Mouse (Mus musculus): ENCODE measurements around the gene Gm48552.

DNA sequence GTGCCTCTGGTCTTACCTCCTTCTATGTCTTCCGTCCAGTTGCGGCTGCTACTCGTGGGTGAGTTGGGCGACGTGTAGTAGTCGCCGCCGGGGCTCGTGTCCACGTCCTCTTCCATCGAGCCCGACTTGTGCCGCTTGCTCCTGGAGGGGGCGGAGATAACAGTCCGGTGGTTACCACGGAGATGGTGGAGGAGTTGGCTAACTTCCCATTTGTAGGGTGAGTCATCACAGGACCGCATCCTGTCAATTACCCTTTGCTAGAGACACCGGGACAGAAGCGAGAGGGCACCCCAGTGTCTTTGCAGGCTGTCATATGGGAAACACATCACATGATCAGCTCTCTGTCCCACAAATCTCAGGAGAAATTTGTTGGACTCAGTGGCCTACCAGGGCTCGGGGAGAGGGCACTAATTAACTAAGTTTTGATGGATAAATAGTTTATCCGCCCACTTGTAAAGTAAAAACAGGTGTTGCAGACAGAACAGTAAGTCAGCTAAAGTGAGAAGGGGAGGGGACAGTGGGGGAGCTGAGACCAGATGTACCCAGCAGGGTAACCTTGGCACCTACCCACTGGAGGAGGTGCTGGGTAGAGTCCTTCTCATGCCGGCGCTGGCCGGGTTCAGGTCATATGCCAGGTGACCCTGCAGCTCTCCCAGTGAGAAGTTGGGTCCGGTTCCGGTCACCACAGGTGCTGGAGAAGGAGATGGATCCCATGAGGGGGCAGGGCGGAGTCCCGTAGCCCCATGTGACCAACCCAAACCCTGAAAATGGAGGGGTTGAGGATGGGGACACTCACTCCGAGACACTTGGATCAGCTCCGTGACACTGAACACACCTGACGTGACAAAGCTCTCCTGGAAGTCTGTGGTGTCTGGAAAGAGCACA, 19.0 kb downstream of the Gm48552 start:
- TF ChIP-seq E2F4 (IDR thresholded peaks at IDR 0.05; ENCODE audit: insufficient replicate concordance, low read depth, low read length), result no peak
- no peak for TF ChIP-seq CTCF (conservative IDR thresholded peaks at IDR 0.05 in 1 of 2, IDR thresholded peaks at IDR 0.05 in 1 of 2; ENCODE audit: low read depth in 2 of 2, low read length in 2 of 2)
- TF ChIP-seq ETS1 (conservative IDR thresholded peaks at IDR 0.05; ENCODE audit: low read depth, low read length), result no peak
- TF ChIP-seq ZMIZ1 (IDR thresholded peaks at IDR 0.05; ENCODE audit: low read depth, low read length), result no peak
- TF ChIP-seq RCOR1 (conservative IDR thresholded peaks at IDR 0.05; ENCODE audit: low read depth, low read length), result no peak
- no peak for TF ChIP-seq POLR2A (IDR thresholded peaks at IDR 0.05; ENCODE audit: low read depth, low read length)
- TF ChIP-seq JUN (IDR thresholded peaks at IDR 0.05; ENCODE audit: insufficient read depth, low read depth, low read length), result no peak
- TF ChIP-seq MYC (IDR thresholded peaks at IDR 0.05; ENCODE audit: low read depth, low read length), result no peak
- TF ChIP-seq GABPA (IDR thresholded peaks at IDR 0.05; ENCODE audit: insufficient replicate concordance, low read depth, low read length), result no peak
- TF ChIP-seq ZC3H11A (IDR thresholded peaks at IDR 0.05; ENCODE audit: low read depth, low read length), result no peak
